In genomic region chr5:31576539-31576975, GRCm38 (mm10) we compare ENCODE assay signal across 8 mouse cellular contexts. TPM values are rescaled to one million over a fixed set of nuclear protein-coding genes. Genes with fewer than 3 reads are reported as not detected.
A peak's percentile ranks its signal among the peaks of the same experiment; 100 is the strongest.
DNase-seq lines count a peak whose midpoint lies in the region; ATAC-seq and TF ChIP-seq lines count a peak whose summit lies in the region.

No protein-coding gene starts in this region.

- WGBS in heart, postnatal 0 days, result 47% methylated on average over 7 of the region's 7 CpGs
- WGBS in heart, embryonic 11.5 days (ENCODE audit: insufficient replicate concordance), result 67% methylated on average over 7 of the region's 7 CpGs
- WGBS in forebrain, embryonic 14.5 days, result 80% methylated on average over 6 of the region's 7 CpGs

- peaks cover 5% of the 10 kb centered on the region; the same call in 1 of the 2 replicates for H3K4me1 ChIP-seq in heart, postnatal 0 days (ENCODE audit: control insufficient read depth, insufficient read depth)
- H3K4me1 ChIP-seq in heart, embryonic 11.5 days (ENCODE audit: control insufficient read depth, insufficient read depth, low read length), result peaks cover 5% of the 10 kb centered on the region
- no peaks in the 10 kb centered on the region for H3K4me1 ChIP-seq in forebrain, embryonic 14.5 days (ENCODE audit: control insufficient read depth, insufficient read depth, low read length)

- no peaks in the 10 kb centered on the region for H3K79me3 ChIP-seq in C2C12 (ENCODE audit: low read depth)

- H3K9me3 ChIP-seq in heart, postnatal 0 days (replicated peaks; ENCODE audit: control insufficient read depth, low read length), result no peaks in the 10 kb centered on the region
- no peaks in the 10 kb centered on the region for H3K9me3 ChIP-seq in heart, embryonic 11.5 days (replicated peaks; ENCODE audit: control insufficient read depth, low read length)
- no peaks in the 10 kb centered on the region for H3K9me3 ChIP-seq in forebrain, embryonic 14.5 days (replicated peaks; ENCODE audit: control insufficient read depth, low read length)

- no peaks in the 10 kb centered on the region for H3K79me2 ChIP-seq in C2C12 (ENCODE audit: control insufficient read depth, insufficient read depth)

- no peak overlapping the region for H3K4me3 ChIP-seq in heart, postnatal 0 days (ENCODE audit: low read depth, low read length)
- no peak overlapping the region for H3K4me3 ChIP-seq in heart, embryonic 11.5 days (ENCODE audit: low read depth, low read length)
- H3K4me3 ChIP-seq in C2C12 (ENCODE audit: insufficient read depth, poor library complexity, severe bottlenecking), result no peak overlapping the region
- H3K4me3 ChIP-seq in forebrain, embryonic 14.5 days (ENCODE audit: low read depth, low read length), result no peak overlapping the region

- intact Hi-C loops in left cerebral cortex, postnatal 25 days (cut with DNase I), result loop anchor here (2.0 kb wide), 1 partner anchor 14 kb away; no protein-coding TSS in a partner anchor
- intact Hi-C loops in gastrocnemius, postnatal 36 days (cut with DNase I), result loop anchor here (5.0 kb wide), 1 partner anchor 36 kb away; no protein-coding TSS in a partner anchor

- peak; percentile 36 for ATAC-seq in heart, postnatal 0 days (ENCODE audit: insufficient read depth, low read depth)
- ATAC-seq in heart, embryonic 11.5 days (replicated peaks; ENCODE audit: insufficient number of reproducible peaks, low FRiP score, low TSS enrichment), result no peak
- ATAC-seq in forebrain, embryonic 14.5 days, result no peak

- H3ac ChIP-seq in C2C12 (ENCODE audit: control insufficient read depth, insufficient read length, low read depth), result no peak overlapping the region

- H3K36me3 ChIP-seq in heart, postnatal 0 days (replicated peaks; ENCODE audit: control insufficient read depth, insufficient read depth, low read length), result no peaks in the 10 kb centered on the region
- H3K36me3 ChIP-seq in heart, embryonic 11.5 days (ENCODE audit: control insufficient read depth, insufficient read depth, low read length), result no peaks in the 10 kb centered on the region
- H3K36me3 ChIP-seq in C2C12 (ENCODE audit: control insufficient read depth, insufficient read depth), result no peaks in the 10 kb centered on the region
- no peaks in the 10 kb centered on the region for H3K36me3 ChIP-seq in forebrain, embryonic 14.5 days (ENCODE audit: control insufficient read depth, insufficient read depth, low read length)

- no peak for TF ChIP-seq CTCF in heart, postnatal 0 days (IDR thresholded peaks at IDR 0.05; ENCODE audit: low read depth)
- TF ChIP-seq CTCF in C2C12 (IDR thresholded peaks at IDR 0.05; ENCODE audit: control insufficient read depth, insufficient read depth, insufficient read length), result no peak

- H3K27me3 ChIP-seq in heart, postnatal 0 days (ENCODE audit: control insufficient read depth, insufficient read depth, low read length), result no peaks in the 10 kb centered on the region
- H3K27me3 ChIP-seq in heart, embryonic 11.5 days (ENCODE audit: control insufficient read depth, insufficient read depth, low read length), result no peaks in the 10 kb centered on the region
- no peaks in the 10 kb centered on the region for H3K27me3 ChIP-seq in C2C12 (ENCODE audit: control insufficient read depth, insufficient read depth, insufficient read length)
- no peaks in the 10 kb centered on the region for H3K27me3 ChIP-seq in forebrain, embryonic 14.5 days (replicated peaks; ENCODE audit: control insufficient read depth, insufficient read depth, low read length)

- DNase-seq in heart, postnatal 0 days (ENCODE audit: low spot score), result no peak
- DNase-seq in brain, adult 2 months (ENCODE audit: low read depth, low spot score), result peak; percentile 96
- peak; percentile 54 to 91 for DNase-seq in left cerebral cortex, postnatal 25 days (ENCODE audit: low spot score in 2 of 2)
- no peak for DNase-seq in forebrain, embryonic 14.5 days (ENCODE audit: low spot score)
- DNase-seq in layer of hippocampus, adult 11-12 months (ENCODE audit: low spot score), result no peak
- no peak for DNase-seq in gastrocnemius, postnatal 36 days

- H3K9ac ChIP-seq in heart, postnatal 0 days (replicated peaks; ENCODE audit: low read depth, low read length), result no peak overlapping the region
- H3K9ac ChIP-seq in heart, embryonic 11.5 days (ENCODE audit: low read depth, low read length), result no peak overlapping the region
- H3K9ac ChIP-seq in forebrain, embryonic 14.5 days (ENCODE audit: low read length), result no peak overlapping the region

- no peak overlapping the region for H3K4me2 ChIP-seq in heart, postnatal 0 days (ENCODE audit: low read depth, low read length)
- H3K4me2 ChIP-seq in heart, embryonic 11.5 days, result no peak overlapping the region
- H3K4me2 ChIP-seq in forebrain, embryonic 14.5 days (ENCODE audit: low read length), result no peak overlapping the region

- no peak for TF ChIP-seq EP300 in heart, postnatal 0 days (IDR thresholded peaks at IDR 0.05; ENCODE audit: low read depth)

- no peak overlapping the region for H3K27ac ChIP-seq in heart, postnatal 0 days (ENCODE audit: low read depth)
- no peak overlapping the region for H3K27ac ChIP-seq in heart, embryonic 11.5 days (ENCODE audit: low read depth, low read length)
- H3K27ac ChIP-seq in forebrain, embryonic 14.5 days (ENCODE audit: low read depth, low read length), result no peak overlapping the region

TF ChIP-seq in C2C12, 6 proteins besides CTCF, POLR2A, EP300 and RAD21:
- TF ChIP-seq CEBPB (IDR thresholded peaks at IDR 0.05; ENCODE audit: low read depth) (no peak), FOSL1 (IDR thresholded peaks at IDR 0.05; ENCODE audit: insufficient read depth, low read length, poor library complexity, severe bottlenecking) (peak; percentile 98), USF1 (IDR thresholded peaks at IDR 0.05; ENCODE audit: low read depth) (peak; percentile 54), MYOG (IDR thresholded peaks at IDR 0.05; ENCODE audit: control insufficient read depth, extremely low read depth, insufficient read length) (no peak), MAX (IDR thresholded peaks at IDR 0.05) (peak; percentile 58), MYOD1 (IDR thresholded peaks at IDR 0.05; ENCODE audit: control insufficient read depth, insufficient read length, low read depth) (peak; percentile 52)

RNA-seq across cellular contexts. Expression of gene Mrpl33, which starts 20.2 kb away (rescaled TPM):
- 272 and 275 TPM in 2 replicates for total RNA-seq in heart, postnatal 0 days (2014; rRNA removed; ENCODE audit: low replicate concordance)
- 627 and 634 TPM in 2 replicates for polyA plus RNA-seq in heart, postnatal 0 days (2015; fragmentation: Nextera tagmentation; extraction: Ambion mirVana)
- 323 and 328 TPM in 2 replicates for polyA plus RNA-seq in heart, embryonic 11.5 days (2014; fragmentation: Nextera tagmentation; extraction: Ambion mirVana)
- 228 TPM for polyA plus RNA-seq in C2C12 (2012; fragmentation: generic; extraction: Trizol)
- 10 to 100 TPM; 92.9 to 96.0 TPM for total RNA-seq in left cerebral cortex, postnatal 25 days (2021)
- polyA plus RNA-seq in forebrain, embryonic 14.5 days (2014; fragmentation: Nextera tagmentation; extraction: Ambion mirVana), result 202 and 241 TPM in 2 replicates
- 100 to 1,000 TPM; 233 to 261 TPM for total RNA-seq in gastrocnemius, postnatal 36 days (2021)

RNA-seq across cellular contexts. Expression of gene Supt7l, which starts 49.0 kb away (rescaled TPM):
- 21.9 and 23.7 TPM in 2 replicates for total RNA-seq in heart, postnatal 0 days (2014; rRNA removed; ENCODE audit: low replicate concordance)
- polyA plus RNA-seq in heart, postnatal 0 days (2015; fragmentation: Nextera tagmentation; extraction: Ambion mirVana), result 12.1 and 13.5 TPM in 2 replicates
- polyA plus RNA-seq in heart, embryonic 11.5 days (2014; fragmentation: Nextera tagmentation; extraction: Ambion mirVana), result 17.0 and 17.1 TPM in 2 replicates
- polyA plus RNA-seq in C2C12 (2012; fragmentation: generic; extraction: Trizol), result 9.5 TPM
- 10 to 100 TPM; 16.7 to 17.2 TPM for total RNA-seq in left cerebral cortex, postnatal 25 days (2021)
- polyA plus RNA-seq in forebrain, embryonic 14.5 days (2014; fragmentation: Nextera tagmentation; extraction: Ambion mirVana), result 10.0 and 13.7 TPM in 2 replicates
- total RNA-seq in gastrocnemius, postnatal 36 days (2021), result 10 to 100 TPM in 1 of 2 experiments, 1 to 10 TPM in 1; 9.0 to 10.3 TPM

RNA-seq across cellular contexts. Expression of gene Slc4a1ap, which starts 49.8 kb away (rescaled TPM):
- total RNA-seq in heart, postnatal 0 days (2014; rRNA removed; ENCODE audit: low replicate concordance), result 7.6 and 19.9 TPM in 2 replicates
- 14.3 and 14.4 TPM in 2 replicates for polyA plus RNA-seq in heart, postnatal 0 days (2015; fragmentation: Nextera tagmentation; extraction: Ambion mirVana)
- 22.5 and 25.2 TPM in 2 replicates for polyA plus RNA-seq in heart, embryonic 11.5 days (2014; fragmentation: Nextera tagmentation; extraction: Ambion mirVana)
- 17.0 TPM for polyA plus RNA-seq in C2C12 (2012; fragmentation: generic; extraction: Trizol)
- total RNA-seq in left cerebral cortex, postnatal 25 days (2021), result 10 to 100 TPM; 50.8 to 53.6 TPM
- 20.9 and 21.7 TPM in 2 replicates for polyA plus RNA-seq in forebrain, embryonic 14.5 days (2014; fragmentation: Nextera tagmentation; extraction: Ambion mirVana)
- total RNA-seq in gastrocnemius, postnatal 36 days (2021), result 10 to 100 TPM; 20.4 to 20.7 TPM

Comparison
In these comparisons a context has a peak if more than half of its experiments do, and no peak if none do; other contexts are left out.
1. DNase-seq: peak in brain, adult 2 months (single experiment) and left cerebral cortex, postnatal 25 days (2 of 2); none in heart, postnatal 0 days (single experiment), forebrain, embryonic 14.5 days (single experiment), layer of hippocampus, adult 11-12 months (single experiment) and gastrocnemius, postnatal 36 days (0 of 2).